Mouse (Mus musculus) CD8-positive naive resting alpha-beta T cell, adult 2 months (primary cell): ENCODE results near the gene Tmem109.

ENCODE experiments used
- DNase-seq, 2 experiments: peaks; one replicate each; pipeline ENCODE4 v3.0.0; 2022; ENCODE audit warnings: low read depth in 2 of 2, low spot score in 2 of 2

Gene Tmem109

GRCm38 (mm10) chr19:10895016-10895528 is 13.3 kb upstream of the Tmem109 start, which contains the start of gene Prpf19:
Gene Prpf19 (plus strand): TSS chr19:10895231.
- DNase-seq, result peak; percentile 90 to 96

- no peak for DNase-seq
These were observed 10.4 kb upstream of the Tmem109 start for GRCm38 (mm10) chr19:10892201-10892600.

GRCm38 (mm10) chr19:10880975-10881425 is 801 bp downstream of the Tmem109 start:
- DNase-seq, result no peak

- peak; percentile 57 to 67 for DNase-seq
These were observed 1.5 kb downstream of the Tmem109 start for GRCm38 (mm10) chr19:10880085-10880974.

GRCm38 (mm10) chr19:10878201-10878837 is 3.5 kb downstream of the Tmem109 start:
- no peak for DNase-seq

GRCm38 (mm10) chr19:10871328-10871961 is 10.4 kb downstream of the Tmem109 start:
- DNase-seq, result no peak

GRCm38 (mm10) chr19:10870676-10871075 is 11.1 kb downstream of the Tmem109 start:
- DNase-seq, result no peak

GRCm38 (mm10) chr19:10869886-10870527 is 11.8 kb downstream of the Tmem109 start, which contains the start of gene Tmem132a:
Gene Tmem132a (minus strand): TSS chr19:10869940.
- DNase-seq, result no peak

- DNase-seq, result no peak
These were observed 12.4 kb downstream of the Tmem109 start for GRCm38 (mm10) chr19:10869241-10869885.

GRCm38 (mm10) chr19:10868623-10869141 is 13.1 kb downstream of the Tmem109 start:
- no peak for DNase-seq

GRCm38 (mm10) chr19:10867946-10868622 is 13.7 kb downstream of the Tmem109 start:
- no peak for DNase-seq

- no peak for DNase-seq
These were observed 15.4 kb downstream of the Tmem109 start for GRCm38 (mm10) chr19:10866351-10866750.

- DNase-seq, result no peak
These were observed 21.7 kb downstream of the Tmem109 start for GRCm38 (mm10) chr19:10860072-10860497.

- DNase-seq, result no peak
These were observed 25.3 kb downstream of the Tmem109 start for GRCm38 (mm10) chr19:10856520-10856919.

GRCm38 (mm10) chr19:10855422-10855821 is 26.4 kb downstream of the Tmem109 start:
- DNase-seq, result no peak

- DNase-seq, result no peak
These were observed 34.3 kb downstream of the Tmem109 start for GRCm38 (mm10) chr19:10847311-10848087.

GRCm38 (mm10) chr19:10846150-10846549 is 35.7 kb downstream of the Tmem109 start:
- no peak for DNase-seq

- no peak for DNase-seq
These were observed 36.3 kb downstream of the Tmem109 start for GRCm38 (mm10) chr19:10845454-10845853.

GRCm38 (mm10) chr19:10844206-10844605 is 37.6 kb downstream of the Tmem109 start:
- no peak for DNase-seq
